Mouse (Mus musculus): ENCODE measurements at regions not wholly inside any gene's neighbourhood (a gene's known extent, or its start where the extent isn't known, plus 50 kb on each side); places are given as distances from the start of the nearest gene placed in this dataset.

GRCm38 (mm10) chr4:124368831-124369230 is 241.8 kb downstream of the 3100002H09Rik start:
- TF ChIP-seq CTCF (IDR thresholded peaks at IDR 0.05; ENCODE audit: borderline replicate concordance, extremely low read depth, insufficient read depth, insufficient read length), result no peak
- TF ChIP-seq POLR2A (IDR thresholded peaks at IDR 0.05; ENCODE audit: borderline replicate concordance, extremely low read depth, insufficient read depth, insufficient read length, poor library complexity, severe bottlenecking), result no peak

All from brain, embryonic 14.5 days (tissue).